Mouse (Mus musculus): ENCODE data around the gene Tmem243.

- TF ChIP-seq CTCF (IDR thresholded peaks at IDR 0.05; ENCODE audit: borderline replicate concordance, control insufficient read depth, extremely low read depth, insufficient read depth, low read length, poor library complexity) (no peak), POLR2A (IDR thresholded peaks at IDR 0.05; ENCODE audit: control insufficient read depth, extremely low read depth, insufficient read depth, low read length, poor library complexity) (no peak)
Measured at GRCm38 (mm10) chr5:9135588-9135987, 35.1 kb downstream of the Tmem243 start.

Measured in thymus, adult 2 months (tissue).